Mouse (Mus musculus): Measurements from ENCODE around the gene Prkd1. TPM values are rescaled to one million over a fixed set of nuclear protein-coding genes. Genes with fewer than 3 reads are reported as not detected.

The Prkd1 gene
- polyA plus RNA-seq, 1 experiment from 2014 or later: 5.3 TPM

GRCm38 (mm10) chr12:50499796-50500504 lies 148.9 kb downstream of the Prkd1 start:
- H3K9ac ChIP-seq: no peak overlapping the region
- ATAC-seq (ENCODE audit: low FRiP score, low read depth): no peak
- WGBS: 53% methylated on average over 3 of the region's 3 CpGs

GRCm38 (mm10) chr12:50496006-50496405 lies 152.9 kb downstream of the Prkd1 start:
- Histone ChIP-seq H3K36me3 (no peaks in the 10 kb centered on the region), H3K9ac (no peak overlapping the region), H3K4me2 (replicated peaks) (no peak overlapping the region), H3K27me3 (no peaks in the 10 kb centered on the region), H3K27ac (no peak overlapping the region), H3K4me1 (peaks cover 5% of the 10 kb centered on the region; the same call in 1 of the 2 replicates), H3K9me3 (no peaks in the 10 kb centered on the region), H3K4me3 (no peak overlapping the region)
- no peak for ATAC-seq (ENCODE audit: low FRiP score, low read depth)
- WGBS: 60% methylated on average over 3 of the region's 3 CpGs

More at GRCm38 (mm10) chr12:50499796-50500504, 148.9 kb downstream of the Prkd1 start:
- Histone ChIP-seq H3K4me1 (peaks cover 5% of the 10 kb centered on the region; the same call in 1 of the 2 replicates), H3K4me3 (no peak overlapping the region), H3K27me3 (no peaks in the 10 kb centered on the region), H3K27ac (no peak overlapping the region), H3K9me3 (no peaks in the 10 kb centered on the region), H3K4me2 (replicated peaks) (no peak overlapping the region), H3K36me3 (no peaks in the 10 kb centered on the region)

GRCm38 (mm10) chr12:50479784-50480183 lies 169.1 kb downstream of the Prkd1 start:
- no peak overlapping the region for H3K4me3 ChIP-seq
- ATAC-seq (ENCODE audit: low FRiP score, low read depth): no peak
- no peaks in the 10 kb centered on the region for H3K36me3 ChIP-seq
- no peak overlapping the region for H3K4me2 ChIP-seq (replicated peaks)
- WGBS: 84% methylated on average over 7 of the region's 7 CpGs
- H3K4me1 ChIP-seq: no peaks in the 10 kb centered on the region
- no peaks in the 10 kb centered on the region for H3K27me3 ChIP-seq
- no peak overlapping the region for H3K9ac ChIP-seq
- no peak overlapping the region for H3K27ac ChIP-seq
- no peaks in the 10 kb centered on the region for H3K9me3 ChIP-seq

- 94% methylated on average over 3 of the region's 3 CpGs for WGBS
- Histone ChIP-seq H3K9me3 (no peaks in the 10 kb centered on the region), H3K9ac (no peak overlapping the region), H3K4me3 (no peak overlapping the region), H3K4me1 (no peaks in the 10 kb centered on the region), H3K4me2 (replicated peaks) (no peak overlapping the region), H3K27ac (no peak overlapping the region), H3K36me3 (no peaks in the 10 kb centered on the region), H3K27me3 (no peaks in the 10 kb centered on the region)
- ATAC-seq (ENCODE audit: low FRiP score, low read depth): no peak
Measured at GRCm38 (mm10) chr12:50457151-50457550, 191.7 kb downstream of the Prkd1 start.

- Histone ChIP-seq H3K27ac (no peak overlapping the region), H3K36me3 (no peaks in the 10 kb centered on the region), H3K4me2 (replicated peaks) (no peak overlapping the region), H3K9me3 (no peaks in the 10 kb centered on the region), H3K27me3 (no peaks in the 10 kb centered on the region), H3K4me1 (no peaks in the 10 kb centered on the region), H3K4me3 (no peak overlapping the region), H3K9ac (no peak overlapping the region)
- ATAC-seq (ENCODE audit: low FRiP score, low read depth): no peak
- WGBS: 93% methylated on average over 3 of the region's 3 CpGs
Measured at GRCm38 (mm10) chr12:50451761-50452160, 197.1 kb downstream of the Prkd1 start.

GRCm38 (mm10) chr12:50436660-50437059 lies 212.2 kb downstream of the Prkd1 start:
- Histone ChIP-seq H3K27me3 (no peaks in the 10 kb centered on the region), H3K36me3 (no peaks in the 10 kb centered on the region), H3K4me1 (no peaks in the 10 kb centered on the region), H3K9me3 (no peaks in the 10 kb centered on the region), H3K27ac (no peak overlapping the region), H3K9ac (no peak overlapping the region), H3K4me2 (replicated peaks) (no peak overlapping the region), H3K4me3 (no peak overlapping the region)
- ATAC-seq (ENCODE audit: low FRiP score, low read depth): no peak
- 77% methylated on average over 6 of the region's 6 CpGs for WGBS

GRCm38 (mm10) chr12:50430129-50430703 lies 218.7 kb downstream of the Prkd1 start:
- Histone ChIP-seq H3K4me2 (replicated peaks) (no peak overlapping the region), H3K4me3 (no peak overlapping the region), H3K9ac (no peak overlapping the region), H3K4me1 (no peaks in the 10 kb centered on the region), H3K36me3 (no peaks in the 10 kb centered on the region), H3K27me3 (no peaks in the 10 kb centered on the region), H3K9me3 (no peaks in the 10 kb centered on the region), H3K27ac (no peak overlapping the region)
- 86% methylated on average over 5 of the region's 5 CpGs for WGBS
- ATAC-seq (ENCODE audit: low FRiP score, low read depth): no peak

GRCm38 (mm10) chr12:50352404-50352803 lies 296.5 kb downstream of the Prkd1 start:
- ATAC-seq (ENCODE audit: low FRiP score, low read depth): no peak
- Histone ChIP-seq H3K4me3 (no peak overlapping the region), H3K9me3 (no peaks in the 10 kb centered on the region), H3K27ac (no peak overlapping the region), H3K4me2 (replicated peaks) (no peak overlapping the region), H3K36me3 (no peaks in the 10 kb centered on the region), H3K4me1 (no peaks in the 10 kb centered on the region), H3K9ac (no peak overlapping the region), H3K27me3 (no peaks in the 10 kb centered on the region)
- 71% methylated on average over 11 of the region's 11 CpGs for WGBS

DNA sequence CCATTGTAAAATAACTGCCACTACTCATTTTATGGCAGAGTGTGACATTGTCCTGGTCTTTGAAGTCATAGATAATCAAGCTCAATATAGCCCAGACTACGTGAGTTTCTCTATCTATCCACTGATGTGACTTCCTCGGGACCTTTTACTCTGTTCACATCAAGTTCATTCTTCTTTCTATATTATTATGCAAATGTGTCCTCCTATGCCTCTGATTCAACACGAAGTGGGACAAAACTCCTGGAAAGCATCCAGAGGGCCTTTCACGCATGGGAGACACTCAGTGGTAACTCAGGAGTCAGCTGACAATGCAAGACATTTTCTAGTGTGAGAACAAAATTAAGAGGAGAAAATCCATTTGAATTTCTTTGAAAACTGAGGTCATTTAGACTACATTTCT lies 315.7 kb downstream of the Prkd1 start:
- Histone ChIP-seq H3K27me3 (no peaks in the 10 kb centered on the region), H3K4me2 (replicated peaks) (no peak overlapping the region), H3K4me1 (no peaks in the 10 kb centered on the region), H3K4me3 (no peak overlapping the region), H3K9me3 (no peaks in the 10 kb centered on the region), H3K36me3 (no peaks in the 10 kb centered on the region), H3K27ac (no peak overlapping the region), H3K9ac (no peak overlapping the region)
- ATAC-seq (ENCODE audit: low FRiP score, low read depth): no peak
- 81% methylated on average over 4 of the region's 4 CpGs for WGBS

GRCm38 (mm10) chr12:50314634-50315033 lies 334.3 kb downstream of the Prkd1 start:
- Histone ChIP-seq H3K36me3 (no peaks in the 10 kb centered on the region), H3K27me3 (no peaks in the 10 kb centered on the region), H3K4me1 (no peaks in the 10 kb centered on the region), H3K9me3 (no peaks in the 10 kb centered on the region), H3K4me2 (replicated peaks) (no peak overlapping the region), H3K9ac (no peak overlapping the region), H3K4me3 (no peak overlapping the region), H3K27ac (no peak overlapping the region)
- ATAC-seq (ENCODE audit: low FRiP score, low read depth): no peak

- no peak for ATAC-seq (ENCODE audit: low FRiP score, low read depth)
- H3K36me3 ChIP-seq: no peaks in the 10 kb centered on the region
- no peak overlapping the region for H3K9ac ChIP-seq
- no peak overlapping the region for H3K27ac ChIP-seq
- WGBS: 76% methylated on average over 3 of the region's 3 CpGs
- H3K9me3 ChIP-seq: no peaks in the 10 kb centered on the region
- no peak overlapping the region for H3K4me2 ChIP-seq (replicated peaks)
- H3K27me3 ChIP-seq: no peaks in the 10 kb centered on the region
- no peak overlapping the region for H3K4me3 ChIP-seq
- no peaks in the 10 kb centered on the region for H3K4me1 ChIP-seq
Measured at GRCm38 (mm10) chr12:50309276-50309675, 339.6 kb downstream of the Prkd1 start.

DNA sequence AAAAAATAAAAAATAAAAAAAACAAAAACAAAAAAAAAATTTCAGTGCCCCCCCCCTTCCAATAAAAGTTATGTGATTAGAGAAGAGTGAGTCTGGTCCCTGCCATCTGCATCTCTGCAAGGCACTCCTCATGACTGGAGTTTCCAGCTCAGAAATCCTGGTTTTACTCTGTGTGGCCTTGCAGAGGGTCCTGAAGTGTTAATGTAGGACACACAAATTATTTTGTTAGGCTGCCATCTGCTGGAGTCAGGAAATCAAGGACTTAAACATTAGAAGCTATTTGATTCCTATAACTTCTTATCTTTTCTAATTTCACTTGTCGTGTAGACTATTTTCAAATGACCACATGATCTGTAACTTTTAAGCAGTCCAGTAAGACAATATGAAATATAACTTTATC lies 347.6 kb downstream of the Prkd1 start:
- ATAC-seq (ENCODE audit: low FRiP score, low read depth): no peak
- Histone ChIP-seq H3K4me1 (no peaks in the 10 kb centered on the region), H3K27ac (no peak overlapping the region), H3K27me3 (no peaks in the 10 kb centered on the region), H3K4me2 (replicated peaks) (no peak overlapping the region), H3K4me3 (no peak overlapping the region), H3K9me3 (no peaks in the 10 kb centered on the region), H3K36me3 (no peaks in the 10 kb centered on the region), H3K9ac (no peak overlapping the region)
- WGBS: 37% methylated on average over 1 of the region's 1 CpGs

GRCm38 (mm10) chr12:50296067-50296466 lies 352.8 kb downstream of the Prkd1 start:
- Histone ChIP-seq H3K27ac (no peak overlapping the region), H3K4me1 (no peaks in the 10 kb centered on the region), H3K9ac (no peak overlapping the region), H3K27me3 (no peaks in the 10 kb centered on the region), H3K4me2 (replicated peaks) (no peak overlapping the region), H3K4me3 (no peak overlapping the region), H3K36me3 (no peaks in the 10 kb centered on the region), H3K9me3 (no peaks in the 10 kb centered on the region)
- 52% methylated on average over 2 of the region's 2 CpGs for whole genome bisulfite sequencing
- ATAC-seq (ENCODE audit: low FRiP score, low read depth): no peak
